Mouse (Mus musculus) kidney, adult 8-10 months (tissue): ENCODE measurements around the gene Dleu7.
A peak's percentile ranks its signal among the peaks of the same experiment; 100 is the strongest.

Source experiments
- DNase-seq, 2 experiments: peaks; one replicate each; pipeline ENCODE4 v3.0.0; 2022

Gene Dleu7

GRCm38 (mm10) chr14:62292488-62293339 lies at the start of gene Dleu7, which contains the start of gene Rnaseh2b:
TSS of gene Dleu7 (minus strand) at chr14:62293047.
TSS of gene Rnaseh2b (plus strand) at chr14:62292589.
- DNase-seq = peak; percentile 45 to 70

GRCm38 (mm10) chr14:62341887-62342642 lies 49.2 kb upstream of the Dleu7 start:
- no peak for DNase-seq

- no peak for DNase-seq
These were observed 46.3 kb upstream of the Dleu7 start for GRCm38 (mm10) chr14:62339196-62339595.

- no peak for DNase-seq
These were observed 41.3 kb upstream of the Dleu7 start for GRCm38 (mm10) chr14:62333909-62334687.

GRCm38 (mm10) chr14:62331866-62332619 lies 39.2 kb upstream of the Dleu7 start:
- peak; percentile 73 to 85 for DNase-seq

GRCm38 (mm10) chr14:62331457-62331856 lies 38.6 kb upstream of the Dleu7 start:
- DNase-seq = no peak

GRCm38 (mm10) chr14:62329631-62330030 lies 36.8 kb upstream of the Dleu7 start:
- DNase-seq = peak; percentile 12 to 27

GRCm38 (mm10) chr14:62328606-62329005 lies 35.8 kb upstream of the Dleu7 start:
- peak; percentile 20 to 58 for DNase-seq

- no peak for DNase-seq
These were observed 34.3 kb upstream of the Dleu7 start for GRCm38 (mm10) chr14:62327171-62327570.

GRCm38 (mm10) chr14:62326026-62326425 lies 33.2 kb upstream of the Dleu7 start:
- no peak for DNase-seq

- no peak for DNase-seq
These were observed 32.1 kb upstream of the Dleu7 start for GRCm38 (mm10) chr14:62324943-62325342.

GRCm38 (mm10) chr14:62323457-62323856 lies 30.6 kb upstream of the Dleu7 start:
- no peak for DNase-seq

GRCm38 (mm10) chr14:62322581-62323344 lies 29.9 kb upstream of the Dleu7 start:
- DNase-seq = peak; percentile 21 to 27

- no peak for DNase-seq
These were observed 18.8 kb upstream of the Dleu7 start for GRCm38 (mm10) chr14:62311672-62312071.

GRCm38 (mm10) chr14:62309026-62309425 lies 16.2 kb upstream of the Dleu7 start:
- no peak for DNase-seq

GRCm38 (mm10) chr14:62307555-62307954 lies 14.7 kb upstream of the Dleu7 start:
- DNase-seq = no peak

- DNase-seq = peak; percentile 41 to 48
These were observed 7.2 kb upstream of the Dleu7 start for GRCm38 (mm10) chr14:62300031-62300430.

- no peak for DNase-seq
These were observed 6.0 kb upstream of the Dleu7 start for GRCm38 (mm10) chr14:62298808-62299207.

GRCm38 (mm10) chr14:62292166-62292487 lies 720 bp downstream of the Dleu7 start:
- DNase-seq = no peak

GRCm38 (mm10) chr14:62291406-62291987 lies 1.4 kb downstream of the Dleu7 start:
- DNase-seq = peak; percentile 54 to 62

GRCm38 (mm10) chr14:62288731-62289130 lies 4.1 kb downstream of the Dleu7 start:
- DNase-seq = peak in 1 of 2 experiments; percentile 19
